Mouse (Mus musculus): ENCODE measurements around the gene Ctla4.

Ctla4 gene

DNA sequence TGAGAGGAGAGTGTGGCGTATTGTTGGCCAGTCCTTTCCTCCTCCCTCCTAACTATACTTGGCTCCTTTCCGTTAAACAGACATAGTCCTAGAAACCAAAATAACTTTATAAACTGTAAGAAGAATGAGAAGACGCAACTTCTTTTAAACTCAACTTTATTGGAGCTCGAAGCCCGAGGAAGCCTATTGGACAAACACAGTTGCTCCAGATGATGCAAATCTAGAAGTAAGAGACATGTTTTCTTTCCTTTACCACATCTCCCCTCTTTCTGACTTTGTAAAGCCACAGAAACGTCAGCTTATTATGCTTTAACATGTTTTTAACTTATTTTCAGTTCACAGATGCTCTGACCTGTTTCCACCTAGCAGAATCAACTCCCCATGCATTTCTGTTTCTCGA, at the start of gene Ctla4:
Gene Ctla4, plus strand, starts transcription at position 20 of the 400 bp plus-strand sequence.
- DNase-seq (ENCODE audit: low read depth), result no peak

DNA sequence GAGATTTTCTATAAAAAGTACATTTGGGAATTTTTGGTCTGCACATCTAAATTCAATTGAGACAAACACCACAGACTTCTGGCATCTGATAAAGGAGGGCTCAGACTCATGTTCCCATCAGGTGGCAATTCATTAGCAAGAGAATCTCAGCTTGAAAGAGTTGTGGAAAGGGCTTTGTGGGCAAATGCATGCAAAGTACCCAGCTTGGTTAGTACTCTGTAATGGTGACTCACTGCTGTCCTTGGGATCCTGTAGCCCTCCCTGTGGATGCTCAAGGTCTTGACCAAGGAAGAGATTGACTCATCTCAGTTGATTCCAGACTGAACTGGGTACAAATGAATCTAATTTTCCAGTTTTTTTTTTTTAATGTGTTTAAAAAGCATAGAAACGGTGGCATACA, 47.6 kb upstream of the Ctla4 start:
- no peak for DNase-seq (ENCODE audit: low read depth)

DNA sequence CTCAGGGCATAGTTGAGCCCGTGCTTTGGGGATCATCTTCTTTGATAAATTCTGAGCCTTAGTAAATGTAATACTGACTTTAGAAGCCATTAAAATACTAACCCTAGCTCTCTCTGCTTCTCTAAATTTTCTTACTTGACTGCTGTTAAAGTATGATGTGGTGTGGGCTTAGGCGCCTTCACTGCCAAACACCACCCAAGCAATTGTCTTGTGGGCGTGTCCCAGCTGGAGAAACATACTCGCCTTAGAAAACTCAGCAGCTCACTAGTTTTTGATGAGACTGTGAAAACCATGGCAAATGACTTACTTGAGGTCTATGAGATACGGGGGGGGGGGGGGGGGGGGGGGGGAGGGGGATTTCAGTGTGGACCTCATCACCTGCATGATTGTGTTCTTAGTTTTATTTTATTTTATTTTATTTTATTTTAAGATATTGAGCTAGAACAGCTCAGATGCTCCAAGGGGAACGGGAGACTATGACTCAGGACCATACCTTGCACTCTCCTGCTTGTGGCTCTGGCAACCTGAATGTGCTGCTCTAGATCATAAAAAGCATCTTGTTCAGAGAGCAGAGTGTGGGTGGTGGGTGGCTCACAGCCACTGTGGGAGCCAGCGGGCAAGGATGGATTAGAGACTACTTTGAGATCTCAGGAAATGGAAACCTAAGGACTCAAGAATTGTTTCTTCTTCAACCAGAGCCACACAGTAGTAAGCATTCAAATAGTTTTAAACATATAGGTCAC, 41.3 kb upstream of the Ctla4 start:
- no peak for DNase-seq (ENCODE audit: low read depth)

DNA sequence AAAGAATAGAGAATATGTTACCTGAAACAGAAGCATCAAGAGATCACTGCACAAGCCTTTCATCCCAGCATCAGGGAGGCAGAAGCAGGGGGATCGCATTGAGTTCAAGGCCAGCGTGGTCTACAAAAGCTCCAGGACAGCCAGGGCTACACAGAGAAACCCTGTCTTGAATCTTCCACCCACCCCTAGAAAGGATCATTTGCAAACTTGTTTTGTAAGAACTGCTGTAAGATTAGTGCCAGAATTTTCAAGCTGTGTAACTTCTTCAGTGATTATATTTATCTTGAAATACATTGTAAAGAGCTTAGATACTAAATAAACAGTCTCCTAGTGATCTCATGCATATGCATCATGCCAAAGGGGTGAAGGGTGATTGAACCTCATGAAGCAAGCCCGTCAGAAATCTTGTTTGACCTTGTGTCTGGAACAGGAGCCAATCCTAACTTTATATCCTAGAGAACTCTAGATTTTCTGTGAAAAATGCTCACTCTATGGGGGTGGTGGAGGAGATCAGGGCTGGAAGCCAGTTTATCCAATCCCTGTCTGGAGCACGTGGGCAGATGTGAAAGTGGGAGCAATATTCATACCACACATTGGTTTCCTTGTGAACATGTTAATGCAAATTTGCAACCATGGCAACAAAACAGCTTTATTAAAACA, 40.1 kb upstream of the Ctla4 start:
- DNase-seq (ENCODE audit: low read depth), result no peak

DNA sequence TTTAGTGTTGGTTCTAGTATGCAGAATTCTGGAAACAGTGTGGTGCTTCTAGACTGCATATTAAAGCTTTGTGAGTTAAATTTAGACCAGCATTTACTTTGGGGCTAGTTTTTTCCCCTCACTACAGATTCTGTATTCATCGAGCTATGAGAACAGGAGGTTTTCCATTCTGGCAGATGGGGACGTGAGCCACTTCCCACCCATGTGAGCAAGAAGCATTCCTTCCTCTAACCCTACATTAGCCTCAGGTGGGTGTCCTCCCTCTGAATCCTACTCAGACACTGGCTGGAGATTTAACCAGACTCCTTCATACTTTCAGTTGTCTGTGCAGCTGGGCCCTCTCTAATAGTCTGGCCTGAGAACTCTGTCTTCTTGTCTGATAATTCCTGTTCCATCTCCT, 37.7 kb upstream of the Ctla4 start:
- DNase-seq (ENCODE audit: low read depth), result no peak

DNA sequence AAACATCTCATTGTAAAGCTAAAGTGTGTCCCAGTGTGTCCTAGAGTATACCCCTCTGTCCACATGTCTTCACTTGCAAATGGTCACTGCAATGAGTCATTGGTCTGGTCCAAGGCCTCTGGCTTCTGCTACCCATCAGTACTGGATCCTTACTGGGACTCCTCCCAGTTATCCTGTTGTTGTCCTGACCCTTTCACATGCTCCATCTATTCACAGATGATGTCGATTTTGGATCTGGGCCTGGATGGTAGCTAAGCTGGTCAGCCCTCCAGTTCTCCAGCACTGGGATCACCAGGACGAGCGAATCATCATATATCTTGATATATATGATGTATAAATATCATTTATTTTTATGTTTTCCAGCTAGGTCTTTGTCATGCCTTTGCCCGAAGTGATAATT, 37.0 kb upstream of the Ctla4 start:
- DNase-seq (ENCODE audit: low read depth), result no peak

DNA sequence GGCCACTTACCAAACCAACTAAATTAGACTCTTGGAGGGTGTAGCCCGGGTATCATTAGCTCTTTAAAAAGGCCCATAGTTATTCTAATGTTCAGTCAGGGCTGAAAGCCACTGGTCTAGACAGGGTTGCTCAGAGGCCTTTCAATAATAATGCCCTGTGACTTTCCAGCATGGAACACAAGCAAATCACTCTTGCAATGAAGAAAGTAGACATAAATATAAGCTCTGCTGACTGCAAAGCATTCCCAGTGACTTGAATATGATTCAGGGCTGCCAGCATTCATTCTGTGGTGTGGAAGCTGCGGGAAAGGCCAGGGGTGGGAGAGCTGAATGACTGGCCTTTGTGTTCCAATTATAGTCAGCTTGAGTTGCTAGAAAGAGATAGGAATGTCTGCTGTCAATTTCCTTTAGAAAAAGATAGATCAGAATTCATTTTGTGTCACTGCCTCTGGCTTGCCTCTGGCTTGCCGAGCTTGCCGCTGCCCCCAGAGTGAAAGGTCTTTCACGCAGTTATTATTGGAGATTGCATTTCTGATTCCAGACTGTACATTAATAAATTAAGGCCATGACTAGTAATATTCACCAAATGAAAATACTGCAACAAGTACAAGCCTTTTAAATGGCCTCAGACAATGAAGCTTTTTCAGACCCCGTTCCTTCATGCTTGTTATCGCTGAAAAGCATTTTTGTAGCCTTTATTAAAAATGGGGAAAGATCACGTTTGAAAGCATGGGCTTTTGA, 35.6 kb upstream of the Ctla4 start:
- DNase-seq (ENCODE audit: low read depth), result peak; percentile 89

DNA sequence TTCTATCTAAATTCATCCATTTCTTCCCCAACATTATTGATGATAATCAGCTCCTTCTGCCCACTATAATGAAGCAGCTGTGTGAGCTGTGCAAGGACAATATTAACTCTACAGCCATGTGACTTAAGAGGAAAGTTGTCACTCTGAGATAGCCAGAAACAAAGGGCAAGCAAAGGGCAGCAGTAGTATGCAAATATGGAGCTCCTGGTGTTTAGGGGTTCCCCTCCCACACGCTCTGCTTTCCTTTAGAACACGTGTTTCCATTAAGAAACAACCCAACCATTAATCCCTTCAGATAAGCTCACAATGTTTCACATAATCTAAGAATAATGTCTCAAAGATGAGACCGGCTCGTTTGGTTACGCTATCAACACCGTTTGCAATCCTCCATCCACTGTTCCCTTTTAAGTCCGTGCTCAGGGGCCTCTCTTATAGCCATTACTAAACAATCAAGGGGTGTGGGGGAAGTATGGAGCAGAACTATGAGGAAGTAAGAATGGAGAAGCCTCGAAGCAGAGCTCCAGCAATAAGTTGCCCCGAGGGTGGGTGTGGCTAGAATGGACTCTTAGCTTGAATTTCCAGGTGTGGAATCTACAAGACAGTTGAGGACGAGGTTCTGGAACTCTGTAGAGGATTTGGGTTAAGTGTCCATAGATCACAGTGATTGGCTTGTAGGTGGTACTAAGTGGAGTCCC, 34.6 kb upstream of the Ctla4 start:
- DNase-seq (ENCODE audit: low read depth), result no peak

DNA sequence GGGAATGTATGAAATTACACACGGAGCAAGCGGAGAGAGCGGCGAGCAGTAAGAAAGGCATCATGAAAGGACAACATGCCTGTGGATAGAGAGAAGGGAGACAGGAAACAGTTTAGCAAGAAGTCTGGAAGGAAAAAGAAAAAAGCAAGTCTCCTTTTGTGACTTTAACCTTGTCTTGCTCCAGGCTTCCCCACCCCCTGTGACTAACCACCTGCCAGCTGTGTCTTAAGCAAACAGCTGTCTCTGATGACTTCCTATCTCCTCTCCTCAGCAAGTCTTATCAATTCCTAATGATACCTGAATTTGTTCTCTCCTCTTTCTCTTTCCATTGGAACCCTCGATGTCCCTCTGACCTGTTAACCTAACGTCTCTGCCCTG, 34.0 kb upstream of the Ctla4 start:
- no peak for DNase-seq (ENCODE audit: low read depth)

DNA sequence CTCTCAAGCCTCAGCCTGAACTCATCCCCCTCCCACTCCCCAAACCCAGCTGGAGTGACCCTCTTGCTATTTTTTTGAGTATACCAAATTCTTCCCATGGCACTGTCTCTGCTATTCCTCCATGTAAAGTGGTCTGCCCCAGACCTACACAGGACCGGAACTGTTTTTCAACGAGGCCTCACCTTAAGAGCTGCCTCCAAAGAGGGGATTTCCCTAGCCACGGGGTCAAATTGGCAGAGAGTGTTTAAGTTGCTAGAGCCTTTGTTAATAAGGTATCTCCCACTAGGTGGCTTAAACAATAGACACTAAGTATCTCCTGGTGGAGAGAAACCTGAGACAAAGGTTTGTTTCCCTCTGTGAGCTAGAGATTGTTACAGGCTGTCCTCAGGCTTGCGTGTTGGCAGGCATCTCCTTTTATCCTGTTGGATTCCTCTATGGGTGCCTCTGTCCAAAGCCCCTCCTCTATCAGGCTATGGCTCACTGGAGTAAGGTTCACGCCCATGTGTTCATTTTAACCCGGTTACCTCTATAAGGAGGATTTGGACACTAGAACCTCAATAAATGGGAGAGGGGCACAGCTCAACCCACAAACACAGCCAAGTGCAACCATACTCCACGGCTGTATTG, 33.4 kb upstream of the Ctla4 start:
- DNase-seq (ENCODE audit: low read depth), result no peak

DNA sequence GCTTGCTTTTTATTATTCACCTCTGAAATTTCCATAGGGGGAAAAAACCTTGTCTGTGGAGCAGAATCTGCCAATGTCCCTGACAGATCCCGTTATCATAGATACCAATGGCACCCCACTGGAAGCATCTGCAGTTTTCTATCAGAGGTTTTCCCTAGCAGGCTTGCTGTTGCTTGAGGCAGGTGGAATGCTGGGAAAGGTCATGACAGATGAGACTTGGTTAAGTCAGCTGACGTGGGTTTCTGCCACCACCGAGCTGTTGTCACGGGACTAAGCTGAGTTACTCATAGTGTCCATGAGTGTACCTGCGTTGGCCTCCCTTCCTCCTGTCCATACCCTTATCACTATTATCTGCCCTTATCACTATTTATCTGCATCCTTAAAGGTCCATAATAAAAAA, 32.8 kb upstream of the Ctla4 start:
- no peak for DNase-seq (ENCODE audit: low read depth)

DNA sequence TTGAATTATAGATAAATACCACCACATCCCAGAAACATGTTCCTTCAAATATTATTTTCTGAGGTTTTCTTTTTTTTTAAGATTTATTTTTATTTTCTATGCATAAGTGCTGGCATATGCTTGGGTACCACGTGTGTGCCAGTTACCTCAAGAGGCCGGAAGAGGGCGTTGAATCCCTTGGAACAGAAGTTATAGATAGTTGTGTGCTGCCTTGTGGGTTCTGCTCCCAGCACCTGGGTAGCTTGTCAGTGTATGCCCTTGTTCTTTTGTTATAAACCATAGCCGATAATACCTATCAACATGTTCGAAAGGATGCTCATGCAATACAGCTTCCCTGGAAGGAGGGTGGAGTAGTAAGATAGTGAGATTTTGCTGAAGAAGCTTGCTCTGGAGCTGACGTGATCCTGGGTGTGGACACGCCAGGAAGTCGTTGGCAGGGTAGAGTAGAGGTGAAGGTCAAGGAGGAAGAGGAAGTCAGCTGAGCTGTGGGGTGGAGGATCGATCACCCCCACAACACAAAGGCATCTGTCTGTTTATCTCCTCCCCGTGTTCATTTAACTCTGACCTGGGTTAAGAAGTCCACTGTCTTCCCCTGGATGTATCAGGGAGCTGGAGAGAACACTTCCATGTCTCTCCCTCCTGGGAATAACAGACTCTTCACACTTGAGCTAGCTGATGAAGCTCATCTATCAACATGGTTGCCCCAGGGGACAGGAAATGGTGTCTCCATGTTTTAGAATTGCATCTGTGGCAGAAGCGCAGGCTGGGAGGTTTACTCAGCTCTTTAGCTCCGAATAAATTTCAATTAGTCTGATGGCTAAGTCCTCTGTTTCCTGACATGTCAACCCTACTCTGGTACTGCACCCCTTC, 29.2 kb upstream of the Ctla4 start:
- DNase-seq (ENCODE audit: low read depth), result no peak

DNA sequence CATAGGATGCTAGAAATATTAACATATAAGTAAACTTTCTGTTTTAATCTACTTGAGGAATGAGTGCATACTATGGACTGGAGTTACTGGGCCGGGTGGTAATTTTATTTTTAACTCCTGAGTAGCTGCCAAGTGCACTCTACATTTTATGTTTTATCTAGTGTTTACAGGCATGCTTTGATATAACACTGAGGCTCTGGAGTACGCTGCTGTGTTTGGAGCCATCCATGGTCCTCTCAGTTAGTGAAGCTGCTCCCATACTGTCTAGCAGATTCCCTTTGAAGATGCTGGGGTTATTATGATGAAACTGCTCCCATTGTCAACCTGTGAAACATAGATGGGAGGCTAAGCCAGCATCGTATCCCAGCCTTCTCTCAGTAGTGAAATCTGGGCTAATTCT, 27.6 kb upstream of the Ctla4 start:
- DNase-seq (ENCODE audit: low read depth), result no peak

DNA sequence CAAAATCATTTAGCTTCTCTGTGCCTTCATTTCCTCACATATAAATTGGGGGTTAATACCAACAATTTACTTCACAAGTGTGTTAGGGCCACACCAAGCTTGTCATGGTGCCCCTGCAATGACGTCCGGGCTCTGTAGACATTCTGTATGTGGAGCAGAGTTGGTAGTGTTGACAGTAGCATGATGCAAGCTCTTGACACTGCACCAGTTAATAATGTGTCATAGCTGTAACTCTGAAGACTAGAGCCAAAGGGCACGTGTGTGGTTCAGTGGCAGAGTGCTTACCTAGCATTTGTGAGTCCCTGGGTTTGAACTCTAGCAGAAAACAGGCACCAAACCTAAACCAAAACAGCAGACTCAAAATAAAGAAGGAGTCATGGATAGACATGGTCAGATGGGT, 27.0 kb upstream of the Ctla4 start:
- DNase-seq (ENCODE audit: low read depth), result peak; percentile 30

DNA sequence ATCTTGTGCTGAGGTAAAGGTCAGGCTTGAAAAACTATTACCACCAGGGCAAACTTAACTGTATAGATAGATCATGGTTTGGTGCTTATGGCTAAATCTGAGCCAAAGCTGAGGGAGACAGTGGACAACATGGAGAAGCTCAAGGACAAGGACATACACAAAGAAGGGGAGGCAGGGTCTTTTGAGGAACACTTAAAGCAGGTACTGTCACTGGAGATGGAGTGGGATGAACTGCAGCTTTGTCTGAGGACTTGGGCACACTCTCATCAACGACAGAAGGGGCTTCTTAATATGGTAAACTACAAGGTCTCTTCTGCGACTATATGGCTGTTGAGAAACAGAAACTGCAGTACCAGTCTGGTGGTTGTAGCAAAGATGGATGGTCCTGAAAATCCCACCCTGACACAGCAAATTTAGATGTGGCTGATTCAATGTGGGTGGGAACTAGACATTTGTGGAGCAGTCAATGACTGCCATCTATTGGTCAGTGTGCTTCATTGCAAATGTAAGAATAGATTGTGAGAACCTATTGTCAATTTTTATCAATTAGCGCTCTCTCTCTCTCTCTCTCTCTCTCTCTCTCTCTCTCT, 26.3 kb upstream of the Ctla4 start:
- peak; percentile 47 for DNase-seq (ENCODE audit: low read depth)

DNA sequence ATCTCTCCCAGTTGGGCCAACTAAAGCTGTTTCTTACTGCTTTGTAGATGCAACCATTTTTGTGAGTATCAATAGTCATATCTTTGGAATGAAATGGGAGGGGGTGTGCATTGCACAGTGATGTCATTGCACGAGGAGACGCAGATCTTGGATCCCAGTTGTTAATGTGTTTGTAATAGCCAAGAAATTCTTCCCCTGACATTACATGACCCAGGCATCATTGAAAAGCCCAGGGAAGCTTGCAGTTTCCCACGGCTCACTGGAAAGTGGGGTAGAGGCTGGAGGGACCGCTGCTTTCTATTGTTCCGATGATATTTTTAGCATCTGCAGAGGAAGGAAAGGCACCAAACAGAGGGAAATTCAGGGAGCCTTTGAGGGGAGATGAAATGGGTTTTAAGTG, 25.8 kb upstream of the Ctla4 start:
- DNase-seq (ENCODE audit: low read depth), result no peak

DNA sequence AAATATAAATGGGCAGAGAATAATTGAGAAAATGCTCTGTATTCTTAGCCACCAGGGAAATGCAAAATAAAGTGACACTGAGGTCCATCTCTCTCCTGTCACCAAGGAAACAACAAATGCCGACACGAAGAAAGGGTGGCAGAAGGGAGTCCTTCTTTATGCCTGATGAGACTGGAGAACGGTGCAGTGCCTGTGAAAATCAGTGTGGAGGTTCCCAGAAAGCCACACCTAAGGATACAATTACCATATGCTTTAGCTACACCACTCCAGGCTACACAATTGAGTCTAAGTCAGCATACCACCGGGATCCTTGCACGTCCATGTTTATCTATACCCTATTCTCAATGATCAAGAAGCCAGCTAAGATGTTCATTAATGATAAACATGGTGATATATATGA, 25.4 kb upstream of the Ctla4 start:
- DNase-seq (ENCODE audit: low read depth), result no peak

DNA sequence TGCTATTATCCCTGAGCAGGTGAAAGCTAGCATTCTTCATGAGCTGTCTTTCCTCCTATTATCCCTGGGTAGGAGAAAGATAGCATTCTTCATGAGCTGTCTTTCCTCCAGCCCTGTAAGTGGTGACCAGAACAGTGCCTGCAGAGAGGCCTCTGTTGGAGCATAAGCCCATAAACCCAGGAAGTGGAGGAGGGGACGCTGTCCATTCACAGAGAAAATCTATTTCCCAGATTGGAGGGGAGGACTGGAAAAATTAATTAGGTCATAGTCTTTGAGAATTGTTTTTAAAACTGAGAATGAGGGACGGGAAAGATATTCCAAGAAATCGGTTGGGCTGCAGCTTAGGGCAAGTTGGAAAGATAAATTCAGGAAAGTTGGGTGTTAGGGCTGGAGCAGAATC, 24.3 kb upstream of the Ctla4 start:
- no peak for DNase-seq (ENCODE audit: low read depth)

DNA sequence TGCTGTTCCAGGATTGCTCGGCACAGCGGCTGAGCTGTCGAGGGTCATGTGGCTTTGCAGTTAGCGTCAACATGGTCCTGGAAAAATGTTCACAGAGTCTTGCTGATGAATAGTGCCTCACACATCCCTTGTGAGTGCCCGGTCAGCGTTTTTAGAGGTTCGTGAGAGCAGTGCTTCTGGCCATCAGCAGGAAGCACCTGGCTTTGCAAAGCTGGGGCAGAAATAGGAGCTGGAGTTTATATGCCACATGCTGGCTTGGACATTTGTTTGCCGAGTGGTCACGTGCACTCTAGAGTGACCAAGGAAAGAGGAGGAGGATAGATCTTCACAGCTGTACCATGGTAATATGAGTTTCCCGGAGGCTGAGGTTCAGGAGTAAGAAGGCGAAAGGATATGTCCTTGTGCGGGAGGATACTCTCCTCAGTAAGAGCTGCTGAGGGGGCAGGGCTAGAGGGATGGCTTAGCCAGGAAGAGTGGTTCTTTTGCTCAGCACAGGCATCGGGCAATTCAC, 23.8 kb upstream of the Ctla4 start:
- peak; percentile 55 for DNase-seq (ENCODE audit: low read depth)

DNA sequence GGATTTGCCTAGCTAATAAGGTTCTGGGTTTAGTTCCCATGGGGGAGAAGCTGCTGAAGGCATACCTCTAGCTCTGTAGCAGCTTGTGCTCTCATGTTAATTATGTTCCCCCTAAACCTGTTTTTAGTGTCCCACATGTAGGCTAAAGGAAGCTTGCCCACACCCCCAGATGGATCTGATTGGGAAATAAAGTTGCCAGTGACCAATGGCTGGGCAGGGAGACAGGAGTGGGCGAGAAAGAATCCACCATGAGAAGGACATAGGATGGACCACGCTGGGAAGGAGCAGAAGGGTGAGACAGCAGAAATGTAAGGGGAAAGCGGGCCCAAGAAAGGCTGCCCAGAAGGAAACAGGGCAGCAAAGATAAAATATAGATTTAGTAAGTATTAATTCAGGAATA, 23.1 kb upstream of the Ctla4 start:
- no peak for DNase-seq (ENCODE audit: low read depth)

DNA sequence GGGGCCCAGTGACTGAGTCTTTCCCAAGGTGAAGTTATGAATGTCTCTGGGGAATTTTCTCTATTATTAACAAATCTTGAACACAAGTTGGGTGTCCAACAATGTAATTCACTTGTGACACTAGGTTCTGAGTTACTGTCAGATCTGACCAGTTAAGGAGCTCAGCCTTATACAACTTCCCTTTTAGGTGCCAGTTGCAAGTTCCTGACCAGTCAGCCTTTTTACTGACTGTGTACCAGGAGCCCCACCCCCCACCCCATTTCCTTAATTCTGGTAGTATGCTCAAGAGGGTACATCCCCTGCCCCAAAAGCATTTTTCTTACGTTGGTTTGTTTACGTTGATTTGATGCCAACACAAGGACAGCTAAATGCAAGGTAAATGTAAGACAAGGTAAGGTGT, 21.6 kb upstream of the Ctla4 start:
- no peak for DNase-seq (ENCODE audit: low read depth)
